Mouse (Mus musculus) heart, postnatal 0 days (tissue): ENCODE data around the gene Chrm3.

Source experiments
- CTCF ChIP-seq: IDR thresholded peaks from 2 replicates; pipeline ENCODE4 v1.5.1; 2016; ENCODE audit warnings: antibody characterized with exemption, control low read depth, low read depth
- EP300 ChIP-seq: IDR thresholded peaks from 2 replicates; pipeline ENCODE4 v1.6.1; 2016; ENCODE audit warnings: antibody characterized with exemption, low read depth

GRCm38 (mm10) chr13:9995852-9996251 is 364.8 kb downstream of the Chrm3 start:
- TF ChIP-seq CTCF: no peak
- TF ChIP-seq EP300: no peak
